Mouse (Mus musculus) kidney, adult 2 months (tissue): ENCODE results near the gene Rnf114.

Experiments used
- CTCF ChIP-seq: fragments of 200-500 bp; conservative IDR thresholded peaks from 2 replicates; pipeline ENCODE4 v1.5.1; 2011; ENCODE audit warnings: low read depth, mild to moderate bottlenecking, control low read depth, low read length, moderate library complexity, mixed read lengths; ENCODE audit not compliant: insufficient read depth, insufficient read length
- POLR2A ChIP-seq: fragments of 200-500 bp; IDR thresholded peaks from one replicate; pipeline ENCODE4 v1.6.1; 2011; ENCODE audit warnings: low read depth, low read length, control low read depth

DNA sequence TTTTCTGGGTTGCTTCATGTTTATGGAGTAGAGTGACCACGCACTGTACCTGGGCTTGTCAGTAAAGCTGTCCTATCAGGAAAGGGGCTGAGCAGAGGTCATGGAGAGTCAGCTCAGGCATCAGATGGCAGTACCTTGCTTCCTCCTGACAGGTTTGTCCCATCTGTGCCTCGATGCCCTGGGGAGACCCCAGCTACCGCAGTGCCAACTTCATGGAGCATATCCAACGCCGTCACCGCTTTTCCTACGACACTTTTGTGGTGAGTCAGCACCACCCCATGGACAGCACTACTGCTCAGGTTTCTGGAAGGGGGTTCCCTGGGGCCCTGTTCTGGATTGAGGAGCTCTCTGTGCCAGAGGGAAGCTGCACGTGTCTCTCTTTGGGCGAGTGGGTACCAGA, 19.9 kb downstream of the Rnf114 start:
- TF ChIP-seq CTCF (no peak), POLR2A (no peak)
